In the genomic region with DNA sequence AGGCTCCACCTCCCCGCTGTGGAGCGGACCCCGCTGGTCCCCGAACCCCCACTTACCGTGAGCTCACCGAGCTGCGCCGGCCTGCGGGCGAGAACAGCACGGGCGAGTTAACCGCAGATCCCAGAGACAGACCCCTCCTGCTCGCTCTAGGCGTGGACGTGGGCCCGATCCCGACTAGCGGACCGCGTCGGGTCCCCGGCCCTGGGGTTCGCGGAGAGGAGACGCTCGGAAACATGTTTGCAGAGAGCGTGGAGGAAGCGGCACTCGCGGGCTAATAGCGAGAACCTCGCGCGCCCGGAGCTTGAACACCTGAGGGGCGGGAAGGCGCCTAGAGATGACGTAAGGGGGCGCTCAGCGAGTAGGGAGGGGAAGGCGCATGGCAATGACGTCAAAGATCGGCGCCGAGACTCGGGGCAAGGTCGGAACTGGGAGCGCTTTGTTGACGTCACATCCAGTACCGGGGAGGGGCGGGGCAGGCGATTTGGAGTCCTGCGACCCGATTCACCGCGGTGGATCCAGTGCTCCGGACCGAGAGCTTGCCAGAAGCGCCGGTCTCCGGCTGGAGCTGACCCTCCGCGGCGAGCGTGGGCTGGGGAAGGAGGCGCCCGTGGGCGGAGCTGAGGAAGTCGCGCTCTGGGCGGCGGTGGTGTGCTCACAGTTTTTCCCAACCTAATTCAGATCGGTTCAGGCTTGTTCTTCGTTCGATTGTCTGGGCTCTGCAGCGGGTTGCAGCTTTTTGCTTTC, we compare ENCODE assay signal across 8 mouse cellular contexts. TPM values are rescaled to one million over a fixed set of nuclear protein-coding genes. Genes with fewer than 3 reads are reported as not detected.
DNase-seq lines count a peak whose midpoint lies in the region; ATAC-seq and TF ChIP-seq lines count a peak whose summit lies in the region.

A gene (minus strand): TSS at position 324 of the 744 bp plus-strand sequence.

- intact Hi-C loops in gastrocnemius, adult 2 months (cut with DNase I) = no loop called here
- intact Hi-C loops in left cerebral cortex, adult 2 months (cut with DNase I) = loop anchor here (2.0 kb wide), 1 partner anchor 72 kb away; a partner anchor contains a TSS

- no peaks in the 10 kb centered on the region for H3K9me3 ChIP-seq in hindbrain, postnatal 0 days (ENCODE audit: low read length)

- H3K36me3 ChIP-seq in hindbrain, postnatal 0 days (ENCODE audit: insufficient read depth, low read length) = peaks cover 27% of the 10 kb centered on the region

- H3K27ac ChIP-seq in gastrocnemius, adult 2 months = peak within 1 kb of the TSS; percentile 94
- peak within 1 kb of the TSS; percentile 88 for H3K27ac ChIP-seq in hindbrain, postnatal 0 days
- H3K27ac ChIP-seq in left cerebral cortex, adult 2 months = peak within 1 kb of the TSS; percentile 90

- peak; percentile 87 for ATAC-seq in common myeloid progenitor, adult 5-6 weeks (replicated peaks; ENCODE audit: low read depth, poor library complexity, severe bottlenecking)
- ATAC-seq in hindbrain, postnatal 0 days = peak; percentile 92
- ATAC-seq in megakaryocyte, adult 5-6 weeks (ENCODE audit: poor library complexity, severe bottlenecking) = peak; percentile 95

- peak within 1 kb of the TSS; percentile 82 for H3K4me2 ChIP-seq in hindbrain, postnatal 0 days (ENCODE audit: low read depth, low read length)

- no peaks in the 10 kb centered on the region for H3K27me3 ChIP-seq in hindbrain, postnatal 0 days (ENCODE audit: insufficient read depth, low read length)

- peak within 1 kb of the TSS; percentile 94 for H3K4me3 ChIP-seq in gastrocnemius, adult 2 months
- peak within 1 kb of the TSS; percentile 99 for H3K4me3 ChIP-seq in hindbrain, postnatal 0 days (ENCODE audit: low read length)
- H3K4me3 ChIP-seq in left cerebral cortex, adult 2 months = peak within 1 kb of the TSS; percentile 78

- DNase-seq in ZHBTc4 (ENCODE audit: low read depth, low spot score) = peak; percentile 99
- DNase-seq in gastrocnemius, adult 2 months = peak; percentile 100
- peak; percentile 99 for DNase-seq in hindbrain, postnatal 0 days (ENCODE audit: low spot score)
- peak; percentile 100 for DNase-seq in left cerebral cortex, adult 2 months (ENCODE audit: extremely low spot score in 1 of 2, low spot score in 2 of 2)
- peak; percentile 99 to 100 for DNase-seq in right cerebral cortex, adult 2 months (ENCODE audit: low spot score in 2 of 2)
- peak; percentile 100 for DNase-seq in urinary bladder, postnatal 14 days (ENCODE audit: low spot score)

- TF ChIP-seq CTCF in gastrocnemius, adult 2 months (IDR thresholded peaks at IDR 0.05) = no peak
- peak; percentile 16; the same call in 1 of the 2 replicates for TF ChIP-seq CTCF in hindbrain, postnatal 0 days (IDR thresholded peaks at IDR 0.05; ENCODE audit: low read depth)
- no peak for TF ChIP-seq CTCF in left cerebral cortex, adult 2 months (IDR thresholded peaks at IDR 0.05)

- H3K9ac ChIP-seq in hindbrain, postnatal 0 days (replicated peaks; ENCODE audit: low read length) = peak within 1 kb of the TSS; percentile 57

- under 1% methylated on average over 70 of the region's 77 CpGs for WGBS in hindbrain, postnatal 0 days

- H3K4me1 ChIP-seq in hindbrain, postnatal 0 days (ENCODE audit: insufficient read depth, low read length) = peaks cover 11% of the 10 kb centered on the region

RNA-seq across cellular contexts. Expression of the gene that starts here (rescaled TPM):
- 29.4 and 36.8 TPM in 2 replicates for total RNA-seq in common myeloid progenitor, adult 5-6 weeks (2017)
- total RNA-seq in gastrocnemius, adult 2 months (2021) = 10 to 100 TPM; 11.6 to 17.8 TPM
- 23.0 and 36.3 TPM in 2 replicates for total RNA-seq in hindbrain, postnatal 0 days (2014; rRNA removed)
- polyA plus RNA-seq in hindbrain, postnatal 0 days (2015; fragmentation: Nextera tagmentation; extraction: Ambion mirVana) = 15.4 and 21.0 TPM in 2 replicates
- 10 to 100 TPM; 22.6 to 25.6 TPM for total RNA-seq in left cerebral cortex, adult 2 months (2021)
- 10.9 and 15.0 TPM in 2 replicates for total RNA-seq in megakaryocyte, adult 5-6 weeks (2015)
- total RNA-seq in megakaryocyte, adult 5-6 weeks (2017) = 15.3 and 17.4 TPM in 2 replicates

Comparison
In these comparisons a context has a peak if more than half of its experiments do, and no peak if none do; other contexts are left out.
1. Peak in every context shown above with its lines: DNase-seq, ATAC-seq, H3K4me3 ChIP-seq and H3K27ac ChIP-seq.